Mouse (Mus musculus) CD4-positive, CD25-positive, alpha-beta regulatory T cell, adult 2 months (primary cell): ENCODE measurements around the gene Ccdc85c.
A peak's percentile ranks its signal among the peaks of the same experiment; 100 is the strongest.

Experiments
- DNase-seq: peaks from one replicate; pipeline ENCODE4 v3.0.0-alpha.2; 2012; ENCODE audit warnings: low read depth, low spot score

Ccdc85c gene

DNA sequence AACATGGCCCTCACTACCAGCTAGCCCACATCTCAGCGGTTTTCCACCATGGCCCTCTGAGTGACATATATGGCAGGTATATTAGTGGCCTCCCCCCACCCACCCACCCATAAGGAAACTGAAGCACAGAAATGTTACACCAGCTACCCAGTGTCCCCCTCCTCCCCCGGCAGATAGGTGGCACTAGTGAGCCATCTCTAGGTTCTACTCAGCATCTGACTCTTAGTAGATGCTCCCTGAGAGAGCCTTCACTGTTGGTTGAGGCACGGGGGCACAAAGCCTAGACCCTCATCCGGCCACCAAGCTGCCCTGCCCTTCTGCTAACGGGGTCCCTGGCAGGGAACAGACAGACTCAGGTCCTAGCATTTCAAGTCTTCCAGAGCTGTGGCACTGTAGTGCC is 57.7 kb downstream of the Ccdc85c start:
- DNase-seq: peak; percentile 64

DNA sequence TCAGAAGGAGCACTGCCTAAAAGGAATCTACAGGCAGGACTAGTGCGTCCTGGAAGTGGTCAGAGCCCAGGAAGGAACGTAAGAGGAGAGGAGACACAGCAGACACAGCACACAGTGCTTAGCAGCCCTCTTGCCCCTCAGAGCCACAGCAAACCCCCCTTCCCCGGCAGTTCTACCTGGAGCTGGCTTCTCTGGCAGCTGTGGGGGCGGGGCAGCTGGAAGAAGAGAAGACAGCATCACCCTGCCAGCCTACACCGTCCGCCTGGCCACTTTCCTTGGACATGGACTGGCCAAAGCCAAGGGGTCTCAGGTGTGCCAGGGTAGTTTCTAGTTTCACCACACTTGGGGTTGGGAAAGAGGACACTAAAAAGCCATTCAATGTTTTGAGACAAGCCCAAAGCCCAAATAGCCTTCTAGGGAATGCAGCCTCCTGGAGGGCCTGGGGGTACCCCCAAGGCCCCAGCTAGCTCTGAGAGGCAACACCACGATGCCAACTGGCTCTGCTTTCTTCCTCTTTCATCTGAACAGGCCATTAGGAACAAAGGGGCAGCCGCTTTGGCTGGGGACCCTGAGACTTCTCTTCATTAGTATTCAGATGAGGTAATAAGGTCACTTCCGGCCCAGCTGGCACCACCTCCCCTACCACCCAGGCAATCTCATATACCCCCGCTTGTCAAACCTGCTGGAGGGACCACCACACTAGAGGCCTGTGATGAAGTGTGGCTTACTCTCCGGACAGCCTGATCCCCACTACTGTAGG is 58.4 kb downstream of the Ccdc85c start:
- DNase-seq: no peak

DNA sequence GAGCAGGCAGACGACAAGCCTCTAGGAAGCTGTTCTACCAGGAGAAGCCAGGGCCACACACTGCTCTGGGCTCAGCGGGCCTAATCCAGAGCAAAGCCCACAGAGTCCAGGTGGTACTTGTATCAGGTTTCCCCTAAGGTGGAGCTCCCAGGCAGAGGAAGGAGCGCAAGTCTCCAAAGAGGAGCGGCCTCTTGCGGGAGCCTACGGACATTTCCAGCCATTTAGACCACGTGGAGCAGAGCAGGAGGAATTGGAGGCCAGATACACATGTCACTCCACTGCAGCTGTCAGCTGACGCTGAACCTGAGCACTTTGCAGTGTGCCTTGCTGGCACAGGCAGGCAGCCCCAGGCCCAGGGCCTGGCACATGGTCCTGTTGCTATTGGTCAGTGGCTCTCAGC is 60.1 kb downstream of the Ccdc85c start:
- no peak for DNase-seq

DNA sequence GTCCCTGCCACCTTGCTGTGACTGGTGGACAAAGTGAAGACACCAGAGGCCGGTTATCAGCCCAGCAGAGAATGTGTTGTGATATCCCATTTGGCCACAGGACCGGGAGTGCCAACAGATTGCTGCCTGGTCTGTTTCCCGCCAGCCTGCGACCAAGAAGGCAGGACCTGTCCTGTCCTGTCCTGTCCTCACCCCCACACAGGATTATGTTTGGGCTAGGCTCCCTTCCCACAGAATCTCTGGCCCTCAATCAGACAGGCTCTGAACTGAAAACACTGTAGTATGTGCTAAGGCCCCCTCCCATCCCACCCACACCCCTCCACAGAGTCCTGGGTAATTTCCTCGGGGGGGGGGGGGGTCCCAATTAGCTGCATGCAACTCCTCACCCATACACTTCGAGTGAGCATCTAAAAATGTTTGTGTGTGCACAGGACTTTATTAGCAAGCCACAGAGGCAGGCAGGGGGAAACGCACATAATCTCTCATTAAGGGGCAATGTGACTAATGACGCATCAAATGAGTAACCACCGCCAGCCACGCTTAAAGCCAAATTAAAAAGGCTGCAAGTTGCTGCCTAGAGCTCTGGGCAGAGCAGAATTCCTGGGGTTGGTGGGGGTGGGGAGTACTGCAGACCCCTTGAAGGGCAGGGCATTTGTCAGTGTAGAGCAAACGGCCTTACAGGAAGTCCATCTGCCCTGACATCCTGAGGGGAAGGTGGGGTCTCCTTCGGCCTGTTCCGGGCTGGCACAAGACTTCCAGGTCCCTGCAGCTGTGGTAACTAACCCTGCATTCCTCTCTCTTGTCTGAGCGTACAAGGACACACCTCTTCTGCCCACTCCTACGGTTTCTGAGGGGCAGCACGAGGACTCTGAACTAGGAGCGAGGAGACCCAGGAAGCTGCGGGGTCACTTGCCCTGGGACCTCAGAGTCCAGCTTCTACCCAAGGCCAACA is 61.9 kb downstream of the Ccdc85c start:
- DNase-seq: no peak

DNA sequence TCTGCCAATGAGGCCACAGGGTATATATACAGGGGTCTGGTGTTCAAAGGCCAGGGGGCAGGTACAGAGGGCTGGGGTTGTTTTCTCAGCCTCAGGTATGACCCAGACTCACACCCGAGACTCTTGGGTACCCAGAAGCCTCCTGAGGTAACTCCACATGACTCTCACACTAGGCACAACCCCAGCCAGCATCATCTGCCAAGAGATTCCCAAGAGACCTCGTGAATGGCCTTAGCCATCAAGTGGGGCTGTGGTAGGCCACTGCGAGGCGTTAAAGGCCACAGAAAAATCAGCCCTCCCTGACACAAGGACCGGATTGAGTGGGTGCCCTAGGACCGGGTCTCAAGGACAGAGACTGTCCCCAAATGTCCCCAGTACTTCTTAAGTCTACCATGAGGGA is 62.7 kb downstream of the Ccdc85c start:
- no peak for DNase-seq

DNA sequence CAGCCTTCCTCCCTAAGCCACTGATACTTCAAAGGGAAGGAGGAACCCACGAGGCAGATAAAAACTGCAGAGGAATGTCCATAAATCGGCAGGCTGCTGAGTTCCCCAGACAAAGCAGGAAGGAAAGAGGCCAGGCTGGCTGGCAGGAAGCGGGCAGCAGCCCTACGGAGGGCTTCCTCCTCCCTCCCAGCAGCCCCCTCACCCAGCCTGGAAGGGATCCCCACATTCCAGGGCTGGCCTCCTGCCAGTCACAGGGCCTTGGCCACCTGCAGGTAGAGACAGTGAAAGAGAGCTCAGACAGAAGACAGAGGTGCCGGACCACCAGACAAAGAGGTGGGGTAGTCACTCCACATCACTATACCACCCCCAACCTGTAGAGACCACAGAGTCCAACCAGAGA is 63.2 kb downstream of the Ccdc85c start:
- DNase-seq: no peak

DNA sequence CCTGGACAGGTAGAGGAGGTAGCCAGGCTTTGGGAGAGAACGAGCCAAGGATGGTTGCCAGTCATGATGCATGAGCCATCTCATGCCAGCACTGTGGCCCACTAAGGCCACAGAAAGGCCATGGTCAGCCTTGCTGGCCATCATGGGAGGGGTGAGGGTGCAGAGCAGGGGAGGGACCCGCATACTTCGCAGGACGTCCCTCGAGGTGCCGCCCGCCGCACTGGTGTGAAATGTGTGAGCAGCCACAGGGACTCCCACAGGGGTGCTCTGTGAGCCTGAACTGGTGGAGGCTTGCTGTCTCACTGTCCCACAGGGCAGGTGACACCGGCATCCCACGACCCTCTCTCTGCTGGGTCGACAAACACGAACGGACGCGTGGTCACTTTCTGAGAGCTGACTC is 64.6 kb downstream of the Ccdc85c start:
- no peak for DNase-seq

DNA sequence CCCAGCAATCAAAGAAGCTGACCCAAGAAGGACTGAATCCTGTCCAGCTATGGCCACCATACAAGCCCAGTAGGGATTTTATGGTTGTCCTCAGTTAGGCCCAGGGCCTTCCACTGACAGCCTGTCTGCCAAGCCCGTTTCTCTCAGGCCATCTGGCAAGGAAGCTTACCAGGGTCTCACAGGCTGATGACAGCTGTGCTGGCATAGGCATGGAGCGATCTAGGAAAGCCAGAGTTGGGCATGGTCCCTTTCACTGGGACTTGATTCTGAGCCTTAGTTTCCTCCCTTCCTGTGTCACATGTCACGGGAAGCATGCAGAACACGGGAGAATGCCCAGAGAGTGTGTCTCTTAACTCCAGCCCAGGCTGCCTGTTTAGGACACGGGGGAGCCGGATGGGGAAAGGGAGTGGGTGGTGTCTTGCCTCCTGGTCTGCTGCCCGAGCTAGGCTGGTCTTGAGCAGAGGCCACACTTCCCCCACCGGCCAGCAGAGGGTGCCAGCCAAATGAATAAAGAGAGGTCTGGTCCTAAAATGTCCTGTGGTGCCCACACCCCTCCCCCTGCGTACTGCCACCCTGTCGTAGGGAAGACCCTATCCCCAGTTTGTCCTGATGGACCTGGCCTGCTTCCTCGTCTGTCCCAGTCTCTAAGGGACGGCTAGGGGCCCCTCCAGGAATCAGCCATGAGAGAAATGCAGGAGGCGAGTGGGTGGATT is 66.3 kb downstream of the Ccdc85c start:
- DNase-seq: peak; percentile 73

DNA sequence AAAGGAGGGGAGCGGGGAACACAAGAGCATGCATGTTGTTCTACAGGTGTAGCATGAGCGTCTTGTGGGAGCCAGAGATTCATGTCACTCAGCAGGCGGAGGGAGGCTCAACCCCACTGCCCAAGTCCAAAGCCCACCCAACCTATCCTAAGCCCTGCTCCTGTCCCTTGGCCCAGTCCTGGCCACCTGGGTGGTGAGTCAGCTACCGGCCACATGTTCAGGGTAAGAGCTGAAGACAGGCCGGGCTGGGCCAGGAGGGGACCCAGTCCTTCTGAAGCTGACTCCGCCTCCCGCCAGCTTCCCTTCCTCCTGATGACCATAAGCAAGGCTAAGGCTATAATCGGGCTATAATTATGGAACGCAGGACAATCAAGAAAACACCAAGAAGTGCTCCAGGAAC is 67.0 kb downstream of the Ccdc85c start:
- DNase-seq: no peak

DNA sequence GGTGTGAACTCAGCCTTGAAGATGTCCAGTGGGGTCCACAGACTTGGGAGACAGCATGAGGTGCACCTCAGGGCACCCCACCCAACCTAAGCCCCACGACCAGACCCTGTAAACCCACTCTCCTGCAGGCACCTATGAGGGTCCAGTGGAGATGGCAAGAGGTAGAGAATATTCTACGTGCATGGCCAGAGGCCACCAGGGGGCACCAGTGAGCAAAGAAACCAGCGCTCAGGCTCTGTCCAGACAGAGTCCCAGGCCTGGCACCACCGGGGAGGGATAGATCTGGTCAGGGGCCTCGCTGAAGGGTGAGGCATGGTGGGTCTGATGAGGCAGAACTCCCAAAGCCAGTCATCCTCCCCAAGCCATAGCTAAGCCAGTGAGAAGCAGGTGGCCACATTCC is 68.6 kb downstream of the Ccdc85c start:
- peak; percentile 79 for DNase-seq

DNA sequence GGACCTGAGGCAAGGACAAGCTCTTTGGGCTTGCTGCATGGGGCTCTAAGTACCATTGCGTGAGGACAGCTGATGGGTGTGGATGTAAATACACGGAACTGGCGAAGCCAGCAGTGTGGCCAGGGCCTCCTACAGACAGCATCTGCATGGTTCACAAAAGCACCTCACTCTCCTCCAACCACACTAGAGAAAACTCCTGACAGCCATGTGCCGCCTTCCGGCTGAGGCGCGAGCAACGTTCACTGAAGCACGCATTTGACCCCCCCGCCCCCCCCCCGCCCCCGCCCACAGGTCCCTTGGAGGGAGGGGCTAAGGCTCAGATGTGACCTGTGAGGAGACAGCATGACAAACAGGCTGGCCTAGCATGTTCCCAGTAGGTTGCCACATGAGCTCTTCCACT is 70.2 kb downstream of the Ccdc85c start:
- DNase-seq: peak; percentile 65

DNA sequence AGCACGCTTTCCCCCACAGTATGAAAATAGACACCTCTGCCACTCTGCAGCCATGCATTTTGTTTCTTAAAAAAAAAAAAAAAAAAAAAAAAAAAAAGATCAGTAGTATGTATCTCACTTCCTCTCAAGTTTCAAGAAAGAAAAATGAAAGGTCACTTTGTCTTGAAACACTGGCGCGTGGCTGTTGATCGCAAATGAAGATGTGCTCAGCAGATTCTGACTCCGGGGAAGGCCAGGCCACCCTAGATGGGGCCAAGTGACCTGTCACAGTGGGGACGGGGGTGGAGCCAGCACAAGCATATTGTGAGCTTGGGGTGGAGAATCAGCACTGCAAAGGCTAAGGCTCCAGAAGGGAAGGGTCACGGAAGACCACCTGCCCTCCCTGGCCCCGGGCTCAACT is 71.3 kb downstream of the Ccdc85c start:
- peak; percentile 57 for DNase-seq

DNA sequence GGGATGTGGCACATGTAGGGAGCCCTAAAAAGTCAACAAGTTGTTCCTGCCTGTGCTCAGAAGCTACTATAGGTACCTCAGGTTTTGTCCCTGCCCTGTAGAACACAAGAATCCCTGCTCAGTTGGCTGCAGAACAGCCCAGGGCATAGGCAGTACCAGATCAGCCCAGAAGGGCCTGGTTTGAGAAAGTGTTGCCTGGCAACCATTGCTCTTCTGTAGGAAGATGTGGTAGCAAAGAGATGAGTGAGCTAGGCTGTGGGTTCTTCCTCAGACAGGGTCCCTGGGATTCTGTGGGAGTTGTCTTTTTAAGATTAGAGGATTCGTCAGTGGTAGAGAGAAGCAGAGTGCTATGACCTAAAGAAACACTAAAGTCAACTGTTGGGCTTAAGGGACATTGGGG is 75.1 kb downstream of the Ccdc85c start:
- DNase-seq: no peak

DNA sequence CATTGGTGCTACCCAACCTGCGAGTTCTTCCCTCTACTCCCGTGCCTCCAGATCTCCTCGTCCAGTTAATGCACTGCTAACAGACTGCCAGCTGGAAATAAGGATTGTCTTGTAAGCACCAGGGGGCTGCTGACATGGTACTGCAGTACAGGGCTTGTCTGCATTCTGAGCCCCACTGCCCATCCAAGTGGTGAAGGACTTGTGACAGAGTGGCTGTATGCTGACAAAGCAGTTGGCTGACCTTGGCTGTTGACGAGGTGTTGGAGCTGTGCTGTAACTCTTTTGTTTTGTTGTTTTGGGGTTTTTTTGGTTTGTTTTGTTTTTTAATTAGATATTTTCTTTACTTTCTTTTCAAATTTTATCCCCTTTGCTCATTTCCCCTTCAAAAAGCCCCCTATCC is 76.8 kb downstream of the Ccdc85c start:
- no peak for DNase-seq

DNA sequence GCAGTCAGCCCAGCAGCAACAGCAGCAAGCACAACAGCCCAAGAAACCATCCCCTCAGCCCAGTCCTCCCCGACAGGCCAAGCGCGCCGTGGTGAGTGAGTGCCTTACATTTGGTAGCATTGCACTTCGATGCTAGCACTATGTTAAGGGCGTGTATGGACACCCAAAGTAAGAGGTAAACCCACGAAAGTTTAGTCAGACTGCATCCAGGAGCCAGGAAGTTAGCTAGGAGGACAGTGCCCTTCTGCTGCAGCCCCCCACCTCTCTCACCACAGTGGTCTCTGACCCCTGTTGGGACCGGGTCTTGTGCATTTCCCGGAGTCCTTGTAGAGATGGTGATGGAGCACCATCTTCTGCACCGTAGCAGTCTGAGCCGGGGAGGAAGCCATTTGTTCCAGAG is 79.5 kb downstream of the Ccdc85c start:
- no peak for DNase-seq

DNA sequence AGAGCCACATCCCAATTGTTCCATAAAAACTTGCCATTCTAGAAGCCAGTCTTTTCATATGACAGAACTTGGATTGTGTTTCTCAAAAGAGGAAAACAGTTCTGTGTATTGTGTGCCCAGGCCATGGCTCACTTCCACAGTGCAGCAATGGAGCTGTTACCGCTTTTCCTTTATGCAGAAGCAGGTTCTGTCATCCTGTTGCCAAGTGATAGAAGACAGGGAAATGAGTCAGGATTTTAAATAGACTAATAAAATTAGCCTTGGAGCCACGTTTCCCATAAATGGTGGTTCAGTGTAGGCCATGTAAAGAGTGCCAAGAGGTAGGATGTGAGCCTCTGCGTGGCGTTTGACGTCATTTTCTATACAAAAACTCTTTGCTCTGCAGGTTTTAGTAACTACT is 81.3 kb downstream of the Ccdc85c start:
- no peak for DNase-seq

DNA sequence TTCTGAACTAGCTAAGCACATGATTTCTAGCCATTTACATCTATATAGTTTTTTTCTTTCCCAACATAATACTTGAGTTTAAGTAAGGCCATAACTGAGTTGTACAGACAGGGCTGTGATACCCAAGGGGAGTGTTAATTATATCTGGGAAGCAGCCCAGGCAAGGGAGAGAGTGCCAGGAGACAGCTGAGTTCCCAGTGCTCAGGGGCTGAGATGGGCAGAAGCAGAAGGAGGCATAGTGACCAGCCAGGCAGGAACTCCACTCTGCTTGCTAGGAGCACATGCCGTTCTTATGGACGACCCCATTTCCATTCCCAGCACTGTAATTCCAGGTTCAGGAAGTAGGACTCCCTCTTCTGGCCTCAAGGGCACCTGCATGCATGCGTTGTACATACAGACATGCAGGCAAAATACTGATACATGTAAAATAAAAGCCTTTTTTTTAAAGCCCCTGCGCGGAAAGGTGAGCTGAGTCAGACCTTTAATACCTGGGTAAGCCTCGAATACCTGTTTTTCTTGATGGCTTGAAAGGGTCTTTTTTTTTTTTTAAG is 87.6 kb downstream of the Ccdc85c start:
- no peak for DNase-seq

DNA sequence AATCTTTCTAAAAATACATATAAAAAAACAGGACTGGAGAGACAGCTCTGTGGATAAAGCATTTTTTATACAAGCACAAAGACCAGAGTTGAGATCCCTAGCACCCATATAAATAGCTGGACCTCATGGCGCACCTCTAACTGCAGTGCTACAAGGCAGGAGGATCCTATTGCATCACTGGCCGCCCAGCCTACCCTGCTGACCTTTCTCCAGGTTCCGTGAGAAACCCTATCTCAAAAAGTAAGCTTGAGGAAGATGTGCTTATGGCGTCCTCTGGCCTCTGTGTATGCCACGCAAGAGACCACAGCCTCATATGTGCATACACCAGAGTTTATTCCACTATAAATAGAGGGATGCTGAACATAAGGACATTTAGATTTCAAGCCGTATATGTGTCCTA is 93.5 kb downstream of the Ccdc85c start:
- no peak for DNase-seq

DNA sequence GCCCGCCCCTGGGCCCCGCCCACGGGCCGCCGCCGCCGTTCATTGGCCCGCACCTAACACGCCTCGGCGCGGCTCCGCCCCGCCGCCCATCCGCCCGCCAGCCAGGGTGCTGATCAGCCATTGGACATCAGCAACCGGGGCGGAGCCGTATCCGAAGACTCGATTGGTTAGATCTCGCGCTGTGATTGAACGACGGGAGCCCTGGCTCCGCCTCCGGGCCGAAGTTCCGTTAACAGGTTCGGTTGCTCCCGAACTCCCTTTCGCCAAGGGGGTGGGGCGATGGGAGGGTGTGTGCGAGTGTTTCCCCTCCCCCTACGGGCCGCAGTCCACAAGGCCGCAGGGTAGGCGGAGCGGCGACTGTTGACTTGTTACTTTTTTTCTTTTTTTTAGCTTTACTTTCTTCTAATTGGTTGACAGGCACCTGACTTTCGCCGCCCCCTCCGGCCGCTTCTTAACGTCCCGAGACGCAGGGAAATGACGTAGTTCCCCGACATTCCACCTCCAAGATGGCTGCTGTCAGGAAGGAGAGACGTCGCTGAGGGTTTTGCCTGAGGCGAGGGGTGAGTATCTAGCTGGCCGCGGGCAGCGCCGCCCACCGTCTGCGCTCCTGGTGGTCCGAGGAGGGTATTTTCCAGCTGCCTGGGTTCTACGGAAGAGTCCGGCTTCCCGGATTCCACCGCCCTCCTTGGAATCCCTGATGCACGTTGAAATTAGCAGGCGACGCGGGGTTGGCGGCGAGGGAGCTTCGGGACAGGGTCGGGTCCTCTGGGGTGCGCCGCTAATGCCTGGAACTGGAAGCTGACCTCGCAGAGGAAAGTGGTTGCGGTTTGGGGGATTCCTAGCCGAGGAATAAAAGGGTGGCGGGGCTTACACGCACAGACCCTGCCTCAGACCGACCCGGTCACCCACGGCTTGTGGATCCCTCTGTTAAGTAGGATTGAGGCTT is 95.6 kb downstream of the Ccdc85c start, which contains the start of gene Ccnk:
Gene Ccnk, plus strand, starts transcription at position 259 of the 946 bp plus-strand sequence.
- peak; percentile 99 for DNase-seq

DNA sequence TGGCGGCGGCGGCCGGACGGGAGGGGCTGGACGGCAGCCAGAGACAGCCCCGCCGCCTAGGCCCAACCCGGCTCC is 96.1 kb downstream of the Ccdc85c start, which contains the start of gene Setd3:
Gene Setd3, minus strand, starts transcription at position 69 of the 75 bp plus-strand sequence.
- DNase-seq: no peak
